Mouse (Mus musculus): Measurements from ENCODE around the gene Larp6. TPM values are rescaled to one million over a fixed set of nuclear protein-coding genes. Genes with fewer than 3 reads are reported as not detected.

Larp6 gene
- polyA plus RNA-seq, 1 experiment from 2014 or later, result 5.3 TPM

DNA sequence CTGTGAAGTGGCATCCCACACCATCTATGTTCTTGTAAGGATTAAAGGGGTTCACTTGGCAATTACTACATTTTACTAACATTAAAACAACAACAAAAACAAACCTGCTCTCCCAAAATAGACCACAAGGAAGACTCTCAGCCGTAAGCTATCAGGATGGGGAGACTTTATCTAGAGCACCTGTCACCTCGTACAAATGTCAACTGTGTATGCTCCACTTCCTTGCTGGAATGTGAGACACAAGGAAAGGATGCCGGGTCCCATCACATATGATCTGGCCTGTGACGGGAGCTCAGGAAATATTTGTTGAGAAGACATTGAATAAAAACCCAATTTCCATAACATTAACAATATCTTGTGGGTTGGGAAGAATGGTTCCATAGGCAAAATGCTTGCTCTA lies 32.2 kb downstream of the Larp6 start:
- H3K9ac ChIP-seq, result 0 out of 2 replicates have a peak overlapping the region, but pooled peaks have one; percentile 5
- H3K9me3 ChIP-seq (replicated peaks), result no peaks in the 10 kb centered on the region
- ATAC-seq (ENCODE audit: insufficient number of reproducible peaks, low FRiP score, low TSS enrichment, low read depth), result no peak
- peaks cover 12% of the 10 kb centered on the region for H3K4me1 ChIP-seq
- no peak overlapping the region for H3K27ac ChIP-seq (replicated peaks)
- H3K4me2 ChIP-seq (replicated peaks), result no peak overlapping the region
- no peaks in the 10 kb centered on the region for H3K36me3 ChIP-seq
- H3K4me3 ChIP-seq (replicated peaks), result no peak overlapping the region
- WGBS, result 47% methylated on average over 4 of the region's 4 CpGs
- no peaks in the 10 kb centered on the region; the same call in 1 of the 2 replicates for H3K27me3 ChIP-seq

DNA sequence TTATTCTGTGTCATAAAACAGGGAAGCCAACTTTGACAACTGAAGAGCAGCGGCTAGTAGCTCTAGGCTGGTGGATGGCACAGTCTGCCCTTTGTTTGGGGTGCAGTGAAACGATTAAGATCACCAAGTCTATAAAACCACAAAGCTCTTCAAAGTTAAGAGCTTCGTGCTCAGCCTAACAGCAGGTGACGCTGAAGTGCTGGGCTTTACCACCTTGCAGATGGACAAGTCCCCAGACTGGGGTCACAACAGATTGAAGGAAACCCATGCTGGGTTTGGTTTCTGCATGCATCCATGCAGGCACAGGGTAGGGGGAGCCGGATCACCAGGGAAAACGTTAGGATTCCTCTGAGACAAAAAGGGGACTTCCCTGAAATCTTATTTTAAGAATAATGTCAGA lies 33.8 kb downstream of the Larp6 start:
- H3K9ac ChIP-seq, result no peak overlapping the region
- H3K36me3 ChIP-seq, result no peaks in the 10 kb centered on the region
- H3K4me1 ChIP-seq, result peaks cover 12% of the 10 kb centered on the region
- no peaks in the 10 kb centered on the region for H3K9me3 ChIP-seq (replicated peaks)
- no peak overlapping the region for H3K27ac ChIP-seq (replicated peaks)
- 53% methylated on average over 6 of the region's 6 CpGs for WGBS
- H3K4me3 ChIP-seq (replicated peaks), result no peak overlapping the region
- H3K27me3 ChIP-seq, result no peaks in the 10 kb centered on the region; the same call in 1 of the 2 replicates
- no peak for ATAC-seq (ENCODE audit: insufficient number of reproducible peaks, low FRiP score, low TSS enrichment, low read depth)
- H3K4me2 ChIP-seq (replicated peaks), result no peak overlapping the region

DNA sequence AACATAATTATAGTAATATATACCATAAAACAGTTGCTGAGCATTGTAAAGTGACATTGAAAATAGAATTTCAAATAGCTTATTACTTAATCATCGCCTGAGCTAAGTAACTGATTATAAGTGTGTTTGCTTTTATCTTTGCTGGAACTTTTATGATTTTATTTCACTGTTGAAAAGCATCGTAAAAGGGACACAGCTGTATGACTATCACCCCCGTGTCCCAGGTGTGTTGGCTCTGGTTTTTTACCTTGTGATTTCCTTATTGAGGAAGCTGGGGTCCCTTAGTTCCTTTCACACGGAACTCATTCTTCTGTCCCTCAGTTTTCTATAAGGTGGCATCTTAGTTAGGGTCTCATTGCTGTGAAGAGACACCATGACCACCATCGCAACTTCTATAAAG lies 34.9 kb downstream of the Larp6 start:
- no peak overlapping the region for H3K27ac ChIP-seq (replicated peaks)
- no peak for ATAC-seq (ENCODE audit: insufficient number of reproducible peaks, low FRiP score, low TSS enrichment, low read depth)

DNA sequence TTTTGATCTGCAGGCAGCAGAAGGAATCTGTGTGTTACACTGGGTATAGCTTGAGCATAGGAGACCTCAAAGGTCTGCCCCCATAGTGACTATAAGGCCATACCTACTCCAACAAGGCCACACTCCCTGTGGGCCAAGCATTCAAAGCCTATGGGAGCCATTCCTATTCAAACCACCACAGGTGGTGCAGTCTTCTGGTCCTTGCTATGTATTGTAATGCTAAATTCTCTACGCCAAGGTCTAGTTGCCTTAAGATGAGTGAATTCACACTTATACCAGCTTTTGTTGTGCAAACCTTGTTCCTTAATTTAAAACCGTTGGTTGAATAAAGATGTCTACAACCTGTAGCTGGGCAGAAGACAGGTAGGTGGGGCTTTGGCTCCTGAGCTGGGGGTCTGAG lies 35.4 kb downstream of the Larp6 start:
- H3K9me3 ChIP-seq (replicated peaks), result no peaks in the 10 kb centered on the region
- H3K4me1 ChIP-seq, result peaks cover 4% of the 10 kb centered on the region
- 86% methylated on average over 2 of the region's 2 CpGs for WGBS

More for the DNA sequence above, 34.9 kb downstream of the Larp6 start:
- Histone ChIP-seq H3K9me3 (replicated peaks) (no peaks in the 10 kb centered on the region), H3K4me1 (peaks cover 9% of the 10 kb centered on the region), H3K27me3 (no peaks in the 10 kb centered on the region; the same call in 1 of the 2 replicates), H3K9ac (no peak overlapping the region), H3K36me3 (no peaks in the 10 kb centered on the region), H3K4me2 (replicated peaks) (no peak overlapping the region), H3K4me3 (replicated peaks) (no peak overlapping the region)
- 81% methylated on average over 5 of the region's 5 CpGs for WGBS

DNA sequence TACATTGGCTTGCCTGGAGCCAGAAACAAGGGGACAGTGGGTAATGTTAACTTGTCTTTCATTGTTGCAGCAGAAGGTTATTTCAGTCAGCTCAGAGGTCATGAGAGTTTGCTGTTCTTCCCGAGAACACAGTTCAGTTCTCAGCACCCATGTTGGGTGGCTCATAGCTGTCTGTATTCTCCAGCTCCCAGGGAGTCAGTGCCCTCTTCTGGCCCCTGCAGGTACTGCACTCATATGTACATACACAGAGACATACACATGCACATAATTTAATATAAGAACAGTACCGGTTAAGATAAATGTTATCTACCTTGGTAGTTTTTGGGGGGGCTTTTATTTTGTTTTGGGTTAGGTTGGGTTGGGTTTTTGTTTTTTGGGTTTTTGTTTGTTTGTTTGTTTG lies 36.3 kb downstream of the Larp6 start:
- Histone ChIP-seq H3K9me3 (replicated peaks) (no peaks in the 10 kb centered on the region), H3K9ac (no peak overlapping the region), H3K27me3 (no peaks in the 10 kb centered on the region; the same call in 1 of the 2 replicates), H3K4me2 (replicated peaks) (no peak overlapping the region), H3K4me3 (replicated peaks) (no peak overlapping the region), H3K36me3 (no peaks in the 10 kb centered on the region), H3K4me1 (no peaks in the 10 kb centered on the region), H3K27ac (replicated peaks) (no peak overlapping the region)
- 83% methylated on average over 2 of the region's 2 CpGs for WGBS
- no peak for ATAC-seq (ENCODE audit: insufficient number of reproducible peaks, low FRiP score, low TSS enrichment, low read depth)

More for the DNA sequence above, 35.4 kb downstream of the Larp6 start:
- no peak for ATAC-seq (ENCODE audit: insufficient number of reproducible peaks, low FRiP score, low TSS enrichment, low read depth)
- Histone ChIP-seq H3K9ac (no peak overlapping the region), H3K36me3 (no peaks in the 10 kb centered on the region), H3K4me3 (replicated peaks) (no peak overlapping the region), H3K4me2 (replicated peaks) (no peak overlapping the region), H3K27me3 (no peaks in the 10 kb centered on the region; the same call in 1 of the 2 replicates), H3K27ac (replicated peaks) (no peak overlapping the region)

DNA sequence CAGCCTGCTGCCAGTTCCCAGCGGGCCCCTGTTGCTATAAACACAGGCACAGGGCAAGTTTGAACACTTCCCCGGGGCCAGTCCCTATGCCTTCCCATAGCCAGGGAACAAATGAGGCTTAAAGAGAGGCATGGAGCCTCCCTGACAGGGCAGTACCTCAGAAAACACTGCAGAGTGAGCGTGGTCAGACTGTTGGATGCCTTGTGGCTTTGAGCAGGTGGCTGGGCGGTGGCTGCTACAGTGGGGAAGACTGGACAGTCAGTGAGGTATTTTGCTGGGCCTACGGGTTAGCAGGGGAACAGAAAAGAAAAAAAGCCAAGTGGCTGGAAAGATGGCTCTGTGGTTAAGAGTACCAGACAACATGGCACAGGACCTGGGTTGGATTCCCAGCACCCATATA lies 38.3 kb downstream of the Larp6 start:
- no peaks in the 10 kb centered on the region for H3K27me3 ChIP-seq
- no peaks in the 10 kb centered on the region for H3K9me3 ChIP-seq (replicated peaks)
- H3K36me3 ChIP-seq, result no peaks in the 10 kb centered on the region
- WGBS, result 86% methylated on average over 5 of the region's 5 CpGs
- no peak overlapping the region for H3K9ac ChIP-seq
- H3K4me3 ChIP-seq (replicated peaks), result no peak overlapping the region
- no peak overlapping the region for H3K27ac ChIP-seq (replicated peaks)
- no peaks in the 10 kb centered on the region for H3K4me1 ChIP-seq
- no peak overlapping the region for H3K4me2 ChIP-seq (replicated peaks)
- ATAC-seq (ENCODE audit: insufficient number of reproducible peaks, low FRiP score, low TSS enrichment, low read depth), result no peak

DNA sequence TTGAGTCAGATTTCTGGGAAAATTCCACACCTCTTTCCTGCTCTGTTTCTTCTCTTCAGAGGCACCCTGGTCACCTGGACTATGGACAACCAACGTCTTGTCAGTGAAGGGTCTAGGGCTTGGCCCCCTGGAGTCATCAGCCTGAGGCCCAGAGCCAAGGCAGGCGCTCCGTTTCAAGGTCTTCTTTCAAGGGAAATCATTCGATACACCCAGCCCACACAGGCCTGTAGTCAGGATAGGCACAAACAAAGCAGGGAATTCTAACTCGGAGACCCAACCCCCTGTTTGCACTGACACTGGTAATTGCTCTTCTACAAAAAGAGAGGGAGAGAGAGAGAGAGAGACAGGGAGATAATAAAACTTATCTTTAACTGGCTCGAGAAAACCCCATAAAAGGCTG lies 39.2 kb downstream of the Larp6 start:
- no peaks in the 10 kb centered on the region for H3K4me1 ChIP-seq
- no peaks in the 10 kb centered on the region for H3K27me3 ChIP-seq
- no peaks in the 10 kb centered on the region for H3K9me3 ChIP-seq (replicated peaks)
- no peaks in the 10 kb centered on the region for H3K36me3 ChIP-seq
- H3K27ac ChIP-seq (replicated peaks), result no peak overlapping the region
- H3K4me3 ChIP-seq (replicated peaks), result no peak overlapping the region
- ATAC-seq (ENCODE audit: insufficient number of reproducible peaks, low FRiP score, low TSS enrichment, low read depth), result no peak
- no peak overlapping the region for H3K9ac ChIP-seq
- 58% methylated on average over 6 of the region's 6 CpGs for WGBS
- H3K4me2 ChIP-seq (replicated peaks), result no peak overlapping the region

DNA sequence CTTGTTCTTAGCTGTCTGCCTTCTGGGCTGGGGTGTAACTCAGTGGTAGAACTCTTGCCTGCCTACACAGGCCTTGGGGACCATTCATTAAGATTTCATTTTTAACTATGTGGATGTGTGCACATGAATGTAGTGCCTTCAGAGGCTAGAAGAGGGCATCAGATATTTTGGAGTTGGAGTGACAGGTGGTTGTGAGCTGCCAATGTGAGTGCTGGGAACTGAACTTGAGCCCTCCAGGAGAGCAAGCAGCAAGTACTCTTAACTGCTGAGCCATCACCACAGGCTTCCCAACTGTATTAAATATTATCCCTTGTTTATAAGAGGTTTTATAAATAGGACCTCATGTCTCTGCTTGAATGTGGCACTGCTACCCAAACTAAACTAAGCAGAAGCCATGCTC lies 39.8 kb downstream of the Larp6 start:
- 0 out of 2 replicates have a peak, but pooled peaks cover under 1% of the 10 kb centered on the region for H3K4me1 ChIP-seq
- no peak overlapping the region for H3K4me3 ChIP-seq (replicated peaks)
- no peak for ATAC-seq (ENCODE audit: insufficient number of reproducible peaks, low FRiP score, low TSS enrichment, low read depth)
- H3K27ac ChIP-seq (replicated peaks), result no peak overlapping the region
- H3K36me3 ChIP-seq, result no peaks in the 10 kb centered on the region
- no peak overlapping the region for H3K9ac ChIP-seq
- H3K9me3 ChIP-seq (replicated peaks), result no peaks in the 10 kb centered on the region
- no peaks in the 10 kb centered on the region for H3K27me3 ChIP-seq
- H3K4me2 ChIP-seq (replicated peaks), result no peak overlapping the region

DNA sequence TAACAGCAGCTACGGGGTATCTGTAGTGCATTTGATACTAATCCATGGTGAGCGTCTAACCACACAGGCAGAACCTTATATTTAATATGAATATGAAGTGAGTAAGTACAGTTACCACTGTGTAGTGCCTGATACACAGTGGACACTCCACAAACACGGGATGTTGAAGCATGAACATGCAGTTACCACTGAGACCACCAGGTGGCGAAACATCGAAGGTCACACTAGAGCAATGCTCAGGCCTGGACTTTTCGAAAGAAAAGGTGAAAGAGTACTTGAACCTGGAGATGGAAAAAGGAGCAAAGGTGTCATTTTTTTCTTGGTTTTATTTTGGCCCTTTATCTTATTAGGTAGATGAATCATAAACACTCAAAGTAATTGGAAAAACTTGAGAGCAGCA lies 43.5 kb downstream of the Larp6 start:
- H3K36me3 ChIP-seq, result no peaks in the 10 kb centered on the region
- WGBS, result 35% methylated on average over 6 of the region's 6 CpGs
- no peak for ATAC-seq (ENCODE audit: insufficient number of reproducible peaks, low FRiP score, low TSS enrichment, low read depth)
- no peak overlapping the region for H3K4me3 ChIP-seq (replicated peaks)
- no peak overlapping the region for H3K27ac ChIP-seq (replicated peaks)
- H3K4me1 ChIP-seq, result peaks cover 13% of the 10 kb centered on the region
- no peaks in the 10 kb centered on the region for H3K9me3 ChIP-seq (replicated peaks)
- no peak overlapping the region for H3K9ac ChIP-seq
- no peak overlapping the region for H3K4me2 ChIP-seq (replicated peaks)
- no peaks in the 10 kb centered on the region for H3K27me3 ChIP-seq

DNA sequence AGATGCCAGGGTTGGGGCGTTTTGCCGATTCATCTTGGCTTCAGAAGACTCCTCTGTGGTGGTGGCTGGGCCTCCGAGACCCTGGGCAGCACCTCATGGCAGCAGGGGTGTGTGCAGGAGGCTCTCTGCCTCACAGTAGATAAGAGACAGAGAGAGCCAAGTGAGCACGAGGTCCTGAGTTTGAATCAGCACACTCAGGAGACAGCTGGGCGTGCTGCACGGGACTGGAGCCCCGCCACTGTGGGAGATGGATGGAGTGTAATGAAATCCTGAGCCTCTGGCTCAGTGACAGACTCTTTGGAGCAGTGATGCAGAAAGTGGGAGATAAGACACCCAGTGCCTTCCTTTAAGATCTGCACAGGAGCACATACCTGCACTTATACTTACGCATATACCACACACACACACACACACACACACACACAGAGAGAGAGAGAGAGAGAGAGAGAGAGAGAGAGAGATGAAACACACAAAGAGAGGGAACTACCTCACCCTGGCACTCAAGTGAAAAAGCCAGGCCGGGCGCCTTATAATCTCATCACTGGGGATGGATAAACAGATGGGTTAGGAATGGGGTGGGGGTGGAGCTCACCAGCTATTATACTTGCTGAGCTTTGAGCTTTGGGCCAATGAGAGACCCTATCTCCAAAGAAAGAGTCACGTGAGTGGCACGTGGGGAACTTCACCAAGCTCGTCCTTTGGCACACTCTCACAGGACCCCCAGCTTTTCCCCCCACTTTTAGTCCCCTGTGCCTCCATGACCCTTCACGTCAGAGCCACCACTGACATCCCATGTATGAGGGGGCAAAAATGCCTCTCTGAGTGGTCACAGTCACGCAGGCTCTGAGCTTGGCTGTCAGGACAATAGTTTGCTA lies 44.3 kb downstream of the Larp6 start:
- Histone ChIP-seq H3K4me1 (peaks cover 13% of the 10 kb centered on the region), H3K36me3 (no peaks in the 10 kb centered on the region), H3K9ac (no peak overlapping the region), H3K9me3 (replicated peaks) (no peaks in the 10 kb centered on the region), H3K4me2 (replicated peaks) (no peak overlapping the region), H3K4me3 (replicated peaks) (no peak overlapping the region), H3K27ac (replicated peaks) (no peak overlapping the region), H3K27me3 (no peaks in the 10 kb centered on the region)
- 77% methylated on average over 15 of the region's 15 CpGs for WGBS
- no peak for ATAC-seq (ENCODE audit: insufficient number of reproducible peaks, low FRiP score, low TSS enrichment, low read depth)

DNA sequence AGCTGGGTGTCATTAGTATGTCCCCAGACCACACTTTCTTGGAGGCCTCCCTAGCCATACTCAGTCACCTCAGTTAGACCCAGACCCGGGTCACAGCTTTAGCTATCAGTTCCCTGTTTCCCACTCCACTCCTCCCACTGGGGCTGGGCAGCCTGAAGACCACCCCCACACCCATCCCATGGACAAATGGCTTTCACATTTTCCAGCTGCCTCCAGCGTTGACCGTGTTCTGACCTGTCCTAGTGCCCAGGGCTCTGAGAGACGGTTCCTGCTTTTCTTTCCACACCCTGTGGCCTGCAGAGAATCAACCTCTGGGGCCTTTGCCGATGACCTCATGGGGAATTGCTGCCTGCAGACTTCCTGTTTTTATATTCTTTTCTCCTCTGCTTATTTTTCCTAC lies 45.0 kb downstream of the Larp6 start:
- H3K27ac ChIP-seq (replicated peaks), result no peak overlapping the region

More for the DNA sequence above, 45.0 kb downstream of the Larp6 start:
- no peaks in the 10 kb centered on the region for H3K9me3 ChIP-seq (replicated peaks)
- H3K4me3 ChIP-seq (replicated peaks), result no peak overlapping the region
- peaks cover 13% of the 10 kb centered on the region for H3K4me1 ChIP-seq
- H3K36me3 ChIP-seq, result no peaks in the 10 kb centered on the region
- no peak overlapping the region for H3K9ac ChIP-seq
- 29% methylated on average over 5 of the region's 5 CpGs for WGBS
- H3K27me3 ChIP-seq, result no peaks in the 10 kb centered on the region
- ATAC-seq (ENCODE audit: insufficient number of reproducible peaks, low FRiP score, low TSS enrichment, low read depth), result peak; percentile 34; the same call in 1 of the 2 replicates
- H3K4me2 ChIP-seq (replicated peaks), result no peak overlapping the region

All from embryonic facial prominence, embryonic 15.5 days (tissue).